Mouse (Mus musculus) kidney, postnatal 0 days (tissue): ENCODE data around the gene Ccdc77. TPM values are rescaled to one million over a fixed set of nuclear protein-coding genes. Genes with fewer than 3 reads are reported as not detected.
"Not testable (repeated sequence)": the region's sequence is repeated elsewhere in the genome, so short reads cannot be mapped to it uniquely, and the experiment has no call there.

ENCODE experiments used
- ATAC-seq: fragments of 200-750 bp; cut with Nextera tagmentation; replicated peaks from 2 replicates; pipeline ENCODE4 v1.8.0; 2017; ENCODE audit warnings: low read depth, moderate number of reproducible peaks, moderate TSS enrichment, moderate library complexity; ENCODE audit not compliant: low FRiP score
- DNase-seq: peaks from one replicate; pipeline ENCODE4 v3.0.0-alpha.2; 2016; ENCODE audit warnings: low spot score
- H3K27ac ChIP-seq: fragments of 300-500 bp; sonication (generic); 2 replicates; pipeline ENCODE4 v1.5.1; 2014; ENCODE audit warnings: mild to moderate bottlenecking
- H3K27me3 ChIP-seq: fragments of 300-500 bp; sonication (generic); 2 replicates; pipeline ENCODE4 v1.6.1; 2014; ENCODE audit warnings: low read length, mixed read lengths; ENCODE audit not compliant: insufficient read depth
- H3K36me3 ChIP-seq: fragments of 300-500 bp; sonication (generic); 2 replicates; pipeline ENCODE4 v1.6.1; 2014; ENCODE audit warnings: low read length, mixed read lengths; ENCODE audit not compliant: insufficient read depth
- H3K4me1 ChIP-seq: fragments of 300-500 bp; sonication (generic); replicated peaks from 2 replicates; pipeline ENCODE4 v1.6.1; 2014; ENCODE audit warnings: antibody characterized with exemption, low read length, mixed read lengths; ENCODE audit not compliant: insufficient read depth
- H3K4me2 ChIP-seq: fragments of 300-500 bp; sonication (generic); 2 replicates; pipeline ENCODE4 v1.6.1; 2014; ENCODE audit warnings: mild to moderate bottlenecking, low read length, moderate library complexity, mixed read lengths
- H3K4me3 ChIP-seq: fragments of 300-500 bp; sonication (generic); replicated peaks from 2 replicates; pipeline ENCODE4 v1.5.1; 2014; ENCODE audit warnings: low read depth, low read length
- H3K9ac ChIP-seq: fragments of 300-500 bp; sonication (generic); 2 replicates; pipeline ENCODE4 v1.6.1; 2014; ENCODE audit warnings: low read depth, low read length
- H3K9me3 ChIP-seq: fragments of 300-500 bp; sonication (generic); replicated peaks from 2 replicates; pipeline ENCODE4 v1.6.1; 2016; ENCODE audit warnings: low read length, inconsistent platforms, mixed read lengths
- CTCF ChIP-seq: IDR thresholded peaks from 2 replicates; pipeline ENCODE4 v1.5.1; 2016; ENCODE audit warnings: antibody characterized with exemption, low read depth, mild to moderate bottlenecking, moderate library complexity
- WGBS: fragments of 180-500 bp; shearing (Covaris S2); extraction: QIAGEN DNeasy Blood & Tissue Kit; methylation state at CpG from one replicate; pipeline ENCODE4 v1.1.7; 2014; 5-methylcytosine and 5-hydroxymethylcytosine counted together
- polyA plus RNA-seq: library from polyadenylated mRNA; unstranded; fragments of >200 nt; fragmentation: Nextera tagmentation; extraction: Ambion mirVana; gene quantifications from 2 replicates; pipeline ENCODE4 v1.2.1, GENCODE M21; 2015

Gene Ccdc77
- polyA plus RNA-seq, 1 experiment from 2014 or later, result 16.9 TPM

GRCm38 (mm10) chr6:120302755-120303316, 61.3 kb downstream of the Ccdc77 start:
- no peak overlapping the region for H3K4me3 ChIP-seq

GRCm38 (mm10) chr6:120301137-120301536, 63.0 kb downstream of the Ccdc77 start:
- ATAC-seq, result peak; percentile 76
- H3K4me2 ChIP-seq, result no peak overlapping the region

More at GRCm38 (mm10) chr6:120302755-120303316, 61.3 kb downstream of the Ccdc77 start:
- 12% methylated on average over 16 of the region's 16 CpGs for WGBS
- DNase-seq (peak; percentile 61), ATAC-seq (no peak)
- H3K9ac ChIP-seq, result no peak overlapping the region
- H3K9me3 ChIP-seq, result no peaks in the 10 kb centered on the region
- H3K27ac ChIP-seq, result no peak overlapping the region
- no peaks in the 10 kb centered on the region for H3K27me3 ChIP-seq
- TF ChIP-seq CTCF, result peak; percentile 56
- H3K36me3 ChIP-seq, result no peaks in the 10 kb centered on the region
- H3K4me2 ChIP-seq, result peak overlapping the region; percentile 46
- H3K4me1 ChIP-seq, result no peaks in the 10 kb centered on the region; the same call in 1 of the 2 replicates

GRCm38 (mm10) chr6:120296589-120296988, 67.6 kb downstream of the Ccdc77 start:
- not testable (repeated sequence) for H3K4me3 ChIP-seq, H3K4me2 ChIP-seq, H3K27ac ChIP-seq, H3K4me1 ChIP-seq, H3K36me3 ChIP-seq, H3K9me3 ChIP-seq, H3K9ac ChIP-seq, DNase-seq, H3K27me3 ChIP-seq, ATAC-seq
- TF ChIP-seq CTCF, result peak; percentile 52
- 96% methylated on average over 2 of the region's 2 CpGs for WGBS

More at GRCm38 (mm10) chr6:120301137-120301536, 63.0 kb downstream of the Ccdc77 start:
- Histone ChIP-seq H3K9ac (no peak overlapping the region), H3K4me1 (no peaks in the 10 kb centered on the region; the same call in 1 of the 2 replicates), H3K27me3 (no peaks in the 10 kb centered on the region), H3K9me3 (no peaks in the 10 kb centered on the region), H3K4me3 (no peak overlapping the region), H3K27ac (no peak overlapping the region), H3K36me3 (no peaks in the 10 kb centered on the region)
- WGBS, result 10% methylated on average over 6 of the region's 6 CpGs
- peak; percentile 89 for DNase-seq
- TF ChIP-seq CTCF, result peak; percentile 82

- peak overlapping the region; percentile 97 for H3K4me2 ChIP-seq
- H3K27ac ChIP-seq, result peak overlapping the region; percentile 78
- peak overlapping the region; percentile 52 for H3K4me3 ChIP-seq
- DNase-seq, result no peak
- peak; percentile 92 for ATAC-seq
- H3K4me1 ChIP-seq, result peaks cover 5% of the 10 kb centered on the region
- H3K9ac ChIP-seq, result peak overlapping the region; percentile 49
- H3K9me3 ChIP-seq, result no peaks in the 10 kb centered on the region
- TF ChIP-seq CTCF, result no peak
- H3K36me3 ChIP-seq, result no peaks in the 10 kb centered on the region
- no peaks in the 10 kb centered on the region for H3K27me3 ChIP-seq
- WGBS, result under 1% methylated on average over 16 of the region's 16 CpGs
These were observed 69.4 kb downstream of the Ccdc77 start for GRCm38 (mm10) chr6:120294785-120295133.

- ATAC-seq (peak; percentile 86), DNase-seq (peak; percentile 61)
- WGBS, result under 1% methylated on average over 79 of the region's 79 CpGs
- Histone ChIP-seq H3K27me3 (no peaks in the 10 kb centered on the region), H3K4me2 (peak within 1 kb of the TSS; percentile 97), H3K9ac (peak within 1 kb of the TSS; percentile 49), H3K4me1 (peaks cover 5% of the 10 kb centered on the region), H3K27ac (peak within 1 kb of the TSS; percentile 78), H3K4me3 (peak within 1 kb of the TSS; percentile 52), H3K36me3 (no peaks in the 10 kb centered on the region), H3K9me3 (no peaks in the 10 kb centered on the region)
- TF ChIP-seq CTCF, result no peak
These were observed 70.0 kb downstream of the Ccdc77 start, which contains the start of the genes D330020A13Rik and B4galnt3 for GRCm38 (mm10) chr6:120294056-120294784. Gene D330020A13Rik (plus strand): TSS chr6:120294364. Gene B4galnt3 (minus strand): TSS chr6:120294559.

GRCm38 (mm10) chr6:120291396-120292009, 72.7 kb downstream of the Ccdc77 start:
- ATAC-seq (no peak), DNase-seq (no peak)
- WGBS, result 86% methylated on average over 7 of the region's 7 CpGs

More at GRCm38 (mm10) chr6:120291396-120292009, 72.7 kb downstream of the Ccdc77 start:
- Histone ChIP-seq H3K27me3 (no peaks in the 10 kb centered on the region), H3K4me1 (peaks cover 5% of the 10 kb centered on the region), H3K9ac (no peak overlapping the region), H3K9me3 (no peaks in the 10 kb centered on the region), H3K36me3 (no peaks in the 10 kb centered on the region), H3K27ac (no peak overlapping the region), H3K4me2 (no peak overlapping the region), H3K4me3 (no peak overlapping the region)
- TF ChIP-seq CTCF, result no peak
